Mouse (Mus musculus) thymus, adult 2 months (tissue): ENCODE data around the gene Slc4a2. TPM values are rescaled to one million over a fixed set of nuclear protein-coding genes. Genes with fewer than 3 reads are reported as not detected.

Experiments used
- DNase-seq: peaks from one replicate; pipeline ENCODE4 v3.0.0; 2021
- H3K27ac ChIP-seq: fragments of 200-500 bp; 2 replicates; pipeline ENCODE4 v1.5.1; 2012; ENCODE audit warnings: low read length, control low read depth; ENCODE audit not compliant: control insufficient read depth, insufficient read depth
- H3K27me3 ChIP-seq: fragments of 200-500 bp; 2 replicates; pipeline ENCODE4 v1.6.1; 2012; ENCODE audit warnings: mild to moderate bottlenecking, low read length, moderate library complexity, mixed read lengths; ENCODE audit not compliant: control insufficient read depth, insufficient read depth
- H3K36me3 ChIP-seq: fragments of 200-500 bp; 2 replicates; pipeline ENCODE4 v1.6.1; 2012; ENCODE audit warnings: mild to moderate bottlenecking, low read length, moderate library complexity; ENCODE audit not compliant: control insufficient read depth, insufficient read depth
- H3K4me1 ChIP-seq: fragments of 200-500 bp; replicated peaks from 2 replicates; pipeline ENCODE4 v1.6.1; 2012; ENCODE audit warnings: low read length; ENCODE audit not compliant: control insufficient read depth, insufficient read depth
- H3K4me3 ChIP-seq: fragments of 200-500 bp; 2 replicates; pipeline ENCODE4 v1.5.1; 2012; ENCODE audit warnings: mild to moderate bottlenecking, low read length, control low read depth, moderate library complexity; ENCODE audit not compliant: control insufficient read depth, insufficient read depth
- CTCF ChIP-seq: fragments of 200-500 bp; IDR thresholded peaks from 2 replicates; pipeline ENCODE4 v1.5.1; 2012; ENCODE audit warnings: mild to moderate bottlenecking, control low read depth, low read length, moderate library complexity, borderline replicate concordance; ENCODE audit not compliant: control insufficient read depth, poor library complexity, insufficient read depth; ENCODE audit errors: extremely low read depth
- POLR2A ChIP-seq: fragments of 200-500 bp; IDR thresholded peaks from 2 replicates; pipeline ENCODE4 v1.6.1; 2012; ENCODE audit warnings: mild to moderate bottlenecking, low read length, control low read depth, moderate library complexity; ENCODE audit not compliant: control insufficient read depth, poor library complexity, insufficient read depth; ENCODE audit errors: extremely low read depth
- WGBS: fragments of 180-500 bp; shearing (Covaris S2); methylation state at CpG from one replicate; pipeline ENCODE4 v1.1.7; 2018; 5-methylcytosine and 5-hydroxymethylcytosine counted together
- polyA plus RNA-seq: library from polyadenylated mRNA; depleted of rRNA; stranded (reverse); fragments of >200 nt; gene quantifications from 2 replicates; pipeline ENCODE4 v1.2.3, GENCODE M21; 2012

Slc4a2 gene
- polyA plus RNA-seq, 1 experiment, result 118 TPM

DNA sequence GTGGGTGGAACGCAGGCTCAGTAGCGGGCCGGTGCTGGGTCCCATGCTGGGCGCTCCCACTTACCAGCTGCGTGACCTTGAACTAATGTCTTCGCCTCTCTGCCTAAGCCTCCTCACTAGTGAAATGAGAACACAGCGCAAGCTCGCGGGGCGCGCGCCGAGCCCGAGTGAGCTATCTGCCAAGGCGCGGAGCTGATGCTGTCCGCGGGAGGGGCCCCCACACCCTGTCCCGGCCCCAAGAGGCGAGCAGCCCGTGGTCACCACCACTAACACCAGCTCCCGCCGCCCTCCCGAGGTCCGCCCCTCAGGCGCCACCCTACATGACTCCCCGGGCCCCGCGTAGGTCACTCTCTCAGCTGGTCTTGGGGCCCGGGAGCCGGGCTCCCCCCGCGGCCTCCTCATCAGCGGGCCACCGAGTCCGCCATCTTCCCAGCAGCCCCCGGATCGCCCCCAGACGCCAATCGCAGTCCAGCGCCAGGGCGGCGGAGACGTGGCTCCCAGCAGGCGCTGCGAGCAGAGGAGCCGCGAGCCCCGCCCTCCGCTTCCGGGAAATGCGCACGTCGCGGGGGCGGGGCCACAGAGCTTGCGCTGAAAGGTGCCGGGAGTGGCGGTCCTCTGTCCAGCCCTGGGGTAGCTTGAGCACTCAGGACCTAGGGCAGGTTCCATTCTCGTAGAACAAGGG lies 21.2 kb downstream of the Slc4a2 start, which contains the start of gene Fastk:
Gene Fastk (minus strand): TSS at position 542 of the 682 bp plus-strand sequence.
- Histone ChIP-seq H3K27ac (peak within 1 kb of the TSS; percentile 14; the same call in 1 of the 2 replicates), H3K4me3 (peak within 1 kb of the TSS; percentile 74), H3K4me1 (peaks cover 43% of the 10 kb centered on the region), H3K27me3 (no peaks in the 10 kb centered on the region), H3K36me3 (peaks cover 3% of the 10 kb centered on the region; the same call in 1 of the 2 replicates)
- TF ChIP-seq CTCF (peak; percentile 64; the same call in 1 of the 2 replicates), POLR2A (peak; percentile 92)
- DNase-seq, result peak; percentile 93
- WGBS, result under 1% methylated on average over 60 of the region's 60 CpGs

DNA sequence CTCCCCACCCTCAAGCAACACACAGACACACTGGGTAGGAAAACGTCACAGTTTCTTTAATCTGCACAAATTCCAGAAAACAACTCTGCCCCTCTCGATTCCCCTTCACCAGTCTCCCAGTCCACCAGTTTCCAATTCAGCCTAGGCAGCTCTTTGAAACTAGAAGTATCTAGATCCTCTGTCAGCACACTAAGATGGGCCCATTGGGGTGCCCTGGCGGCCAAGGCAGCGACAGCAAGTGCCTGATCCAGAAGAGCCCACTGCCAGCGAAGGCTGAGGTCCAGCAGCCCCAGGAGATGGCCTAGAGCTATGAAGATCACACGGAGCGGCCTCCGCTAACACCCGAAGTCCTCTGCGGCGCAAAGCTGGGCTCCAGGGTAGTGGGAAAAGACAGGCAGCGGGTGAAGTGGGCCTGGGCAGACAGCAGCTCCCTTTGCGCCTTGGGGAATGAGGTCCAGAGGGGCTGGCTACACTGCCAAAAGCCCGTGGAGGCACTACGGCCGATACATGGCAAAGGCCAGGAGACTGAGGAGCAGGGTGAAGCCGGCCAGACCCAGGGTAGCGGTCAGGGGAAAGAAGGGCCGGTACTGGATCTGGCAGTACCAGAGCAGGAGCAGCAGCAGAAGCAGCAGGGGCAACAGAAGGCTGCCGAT lies 21.9 kb downstream of the Slc4a2 start:
- DNase-seq, result peak; percentile 21
- Histone ChIP-seq H3K27ac (peak overlapping the region; percentile 14; the same call in 1 of the 2 replicates), H3K27me3 (no peaks in the 10 kb centered on the region), H3K4me1 (peaks cover 43% of the 10 kb centered on the region), H3K36me3 (no peaks in the 10 kb centered on the region), H3K4me3 (peak overlapping the region; percentile 74)
- TF ChIP-seq CTCF (no peak), POLR2A (no peak)
- WGBS, result 81% methylated on average over 20 of the region's 20 CpGs

DNA sequence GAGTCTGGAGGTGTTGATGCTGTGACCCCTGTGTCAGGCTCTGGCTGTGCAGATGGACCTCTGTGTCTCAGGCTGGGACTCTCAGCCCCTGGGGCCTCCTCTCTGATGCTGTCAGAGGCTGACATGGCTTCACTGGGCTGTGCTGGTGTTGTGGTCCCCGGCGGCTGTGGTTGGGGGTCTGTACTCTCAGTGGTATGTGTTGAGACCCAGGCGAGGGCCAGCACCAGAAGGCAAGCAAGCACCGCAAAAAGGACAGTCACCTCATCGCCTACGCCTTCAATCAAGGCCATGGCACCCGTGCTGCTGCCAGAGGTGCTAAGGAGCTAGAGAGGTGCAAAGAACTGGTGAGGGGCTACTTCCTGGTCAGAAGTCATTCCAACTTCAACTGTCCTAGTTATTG lies 23.0 kb downstream of the Slc4a2 start:
- TF ChIP-seq CTCF (no peak), POLR2A (no peak)
- Histone ChIP-seq H3K4me1 (peaks cover 44% of the 10 kb centered on the region), H3K36me3 (no peaks in the 10 kb centered on the region), H3K4me3 (no peak overlapping the region), H3K27me3 (no peaks in the 10 kb centered on the region), H3K27ac (no peak overlapping the region)
- no peak for DNase-seq
- WGBS, result 97% methylated on average over 7 of the region's 7 CpGs

DNA sequence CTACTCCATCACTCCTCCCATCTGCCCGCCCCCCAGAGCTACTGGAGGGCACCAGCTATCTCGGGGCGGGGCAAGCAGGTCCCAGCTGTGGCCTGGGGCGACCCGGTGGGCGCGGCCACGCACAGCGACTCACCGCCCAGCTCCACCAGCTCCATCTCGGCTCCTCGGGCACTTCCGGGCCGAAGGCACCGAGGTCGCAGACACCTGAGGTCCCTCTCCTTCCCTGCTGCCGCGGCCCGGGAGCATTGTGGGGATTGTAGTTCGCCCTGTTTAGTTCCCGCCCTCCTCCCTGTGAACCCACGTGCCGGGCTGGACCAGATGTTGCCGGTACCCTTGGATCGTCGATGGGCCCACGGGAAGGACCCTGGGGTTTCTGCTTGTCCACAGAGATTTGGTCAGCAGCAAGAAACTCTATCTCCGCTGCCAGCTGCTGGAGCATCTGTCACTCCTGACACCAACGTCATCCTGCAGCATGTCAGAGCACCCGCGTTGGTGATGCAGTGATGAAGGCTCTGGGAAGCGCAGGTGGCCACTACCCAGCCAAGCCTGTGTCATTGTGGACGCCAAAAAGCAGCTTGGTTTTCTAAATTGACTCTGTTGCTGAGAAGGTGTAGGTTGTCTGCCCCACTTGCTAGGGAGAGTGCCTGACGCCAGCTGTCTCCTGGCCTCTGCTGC lies 24.1 kb downstream of the Slc4a2 start, which contains the start of gene Tmub1:
Gene Tmub1 (minus strand): TSS at position 231 of the 675 bp plus-strand sequence.
- peak within 1 kb of the TSS; percentile 55 for H3K4me3 ChIP-seq
- no peaks in the 10 kb centered on the region for H3K36me3 ChIP-seq
- no peaks in the 10 kb centered on the region for H3K27me3 ChIP-seq
- H3K27ac ChIP-seq, result no peak within 1 kb of the TSS
- DNase-seq, result peak; percentile 87
- peaks cover 38% of the 10 kb centered on the region for H3K4me1 ChIP-seq
- TF ChIP-seq CTCF, result no peak
- TF ChIP-seq POLR2A, result 0 out of 2 replicates have a peak, but pooled peaks have one; percentile 31
- WGBS, result 4% methylated on average over 34 of the region's 34 CpGs

DNA sequence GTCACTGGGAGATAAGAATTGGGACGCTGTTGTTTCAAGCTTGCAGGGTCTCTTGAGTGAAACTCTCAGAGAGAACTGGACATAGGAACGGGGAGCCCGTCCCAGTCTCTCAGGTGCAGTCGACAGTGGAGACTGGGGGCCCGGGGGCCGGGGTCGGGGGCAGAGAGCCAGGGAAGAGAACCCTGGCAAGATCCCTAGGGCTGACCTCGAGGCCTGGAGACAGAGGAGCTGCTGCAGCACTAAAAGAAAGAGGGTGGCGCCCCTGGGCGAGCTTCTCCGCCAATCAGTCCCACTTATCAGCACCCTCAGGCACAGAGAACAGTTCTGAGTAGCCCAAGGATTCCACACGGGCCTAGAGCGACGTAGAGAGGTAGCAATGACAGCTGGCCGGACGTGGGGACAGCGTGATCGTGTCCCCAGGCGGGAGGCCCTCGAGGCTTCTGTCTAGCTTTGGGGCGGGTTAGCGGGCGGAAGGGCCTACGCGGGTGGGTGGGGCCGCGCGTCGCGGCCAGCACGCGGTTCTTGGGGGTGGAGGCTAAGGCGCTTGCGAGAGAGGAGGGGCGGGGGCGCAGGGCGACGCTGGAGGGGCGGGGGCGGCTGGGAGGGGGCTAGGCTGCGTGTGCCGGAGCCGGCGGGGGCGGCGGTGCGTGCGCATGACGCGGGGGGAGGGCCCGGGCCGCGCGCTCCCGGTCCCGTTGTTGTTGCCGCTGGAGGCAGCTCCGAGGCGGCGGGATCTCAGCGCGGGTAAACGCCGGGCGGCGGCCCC lies 27.8 kb downstream of the Slc4a2 start:
- H3K36me3 ChIP-seq, result no peaks in the 10 kb centered on the region
- 6% methylated on average over 61 of the region's 66 CpGs for WGBS
- DNase-seq, result peak; percentile 79
- peak overlapping the region; percentile 48 for H3K27ac ChIP-seq
- peak; percentile 60 for TF ChIP-seq POLR2A
- TF ChIP-seq CTCF, result no peak
- no peaks in the 10 kb centered on the region for H3K27me3 ChIP-seq
- peaks cover 35% of the 10 kb centered on the region for H3K4me1 ChIP-seq
- H3K4me3 ChIP-seq, result peak overlapping the region; percentile 69
